Mouse (Mus musculus): Measurements from ENCODE around the gene Gpr27. TPM values are rescaled to one million over a fixed set of nuclear protein-coding genes. Genes with fewer than 3 reads are reported as not detected.

Gpr27 gene
- polyA plus RNA-seq (2015; fragmentation: Nextera tagmentation; extraction: Ambion mirVana), result 0.59 and 0.90 TPM in 2 replicates

DNA sequence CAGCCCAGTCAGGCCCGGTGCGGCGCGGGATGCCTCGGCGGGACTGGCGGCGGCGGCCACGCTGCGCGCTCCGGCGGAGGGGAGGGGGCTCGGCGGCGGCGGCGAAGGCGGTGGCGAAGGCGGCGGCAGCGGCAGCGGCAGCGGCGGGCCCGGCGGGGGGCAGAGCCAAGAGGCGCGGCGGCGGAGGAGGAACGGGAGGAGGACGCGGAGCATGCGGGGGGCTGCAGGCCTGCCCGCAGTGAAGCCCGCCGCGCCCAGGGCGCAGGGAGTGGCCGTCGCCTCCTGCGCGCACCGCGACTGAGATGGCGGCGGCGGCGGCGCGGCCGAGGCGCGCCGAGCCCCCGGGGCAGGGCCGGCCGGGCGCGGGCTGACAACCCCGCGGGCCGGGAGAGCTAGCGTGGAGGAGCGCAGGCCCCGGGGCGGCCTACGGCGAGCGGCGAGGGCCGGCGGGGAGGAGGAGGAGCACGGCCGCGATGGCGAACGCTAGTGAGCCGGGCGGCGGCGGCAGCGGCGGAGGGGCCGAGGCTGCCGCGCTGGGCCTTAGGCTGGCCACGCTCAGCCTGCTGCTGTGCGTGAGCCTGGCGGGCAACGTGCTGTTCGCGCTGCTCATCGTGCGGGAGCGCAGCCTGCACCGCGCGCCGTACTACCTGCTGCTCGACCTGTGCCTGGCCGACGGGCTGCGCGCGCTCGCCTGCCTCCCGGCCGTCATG lies at the start of gene Gpr27:
Gene Gpr27 (plus strand): TSS at position 474 of the 710 bp plus-strand sequence.
- Histone ChIP-seq H3K36me3 (ENCODE audit: control insufficient read depth, insufficient read depth) (no peaks in the 10 kb centered on the region), H3K4me2 (ENCODE audit: low read depth, low read length) (peak within 1 kb of the TSS; percentile 95), H3K4me3 (ENCODE audit: low read length) (peak within 1 kb of the TSS; percentile 78), H3K4me1 (ENCODE audit: control insufficient read depth, insufficient read depth, low read length) (peaks cover 5% of the 10 kb centered on the region; the same call in 1 of the 2 replicates), H3K27me3 (ENCODE audit: control insufficient read depth, insufficient read depth, low read length) (peaks cover 70% of the 10 kb centered on the region), H3K27ac (ENCODE audit: low read length) (no peak within 1 kb of the TSS), H3K9me3 (replicated peaks; ENCODE audit: control insufficient read depth, low read length) (no peaks in the 10 kb centered on the region), H3K9ac (ENCODE audit: low read length) (peak within 1 kb of the TSS; percentile 74)
- 1% methylated on average over 92 of the region's 112 CpGs for WGBS
- ATAC-seq (replicated peaks; ENCODE audit: extremely low read depth, insufficient read depth, low FRiP score), result peak; percentile 66

DNA sequence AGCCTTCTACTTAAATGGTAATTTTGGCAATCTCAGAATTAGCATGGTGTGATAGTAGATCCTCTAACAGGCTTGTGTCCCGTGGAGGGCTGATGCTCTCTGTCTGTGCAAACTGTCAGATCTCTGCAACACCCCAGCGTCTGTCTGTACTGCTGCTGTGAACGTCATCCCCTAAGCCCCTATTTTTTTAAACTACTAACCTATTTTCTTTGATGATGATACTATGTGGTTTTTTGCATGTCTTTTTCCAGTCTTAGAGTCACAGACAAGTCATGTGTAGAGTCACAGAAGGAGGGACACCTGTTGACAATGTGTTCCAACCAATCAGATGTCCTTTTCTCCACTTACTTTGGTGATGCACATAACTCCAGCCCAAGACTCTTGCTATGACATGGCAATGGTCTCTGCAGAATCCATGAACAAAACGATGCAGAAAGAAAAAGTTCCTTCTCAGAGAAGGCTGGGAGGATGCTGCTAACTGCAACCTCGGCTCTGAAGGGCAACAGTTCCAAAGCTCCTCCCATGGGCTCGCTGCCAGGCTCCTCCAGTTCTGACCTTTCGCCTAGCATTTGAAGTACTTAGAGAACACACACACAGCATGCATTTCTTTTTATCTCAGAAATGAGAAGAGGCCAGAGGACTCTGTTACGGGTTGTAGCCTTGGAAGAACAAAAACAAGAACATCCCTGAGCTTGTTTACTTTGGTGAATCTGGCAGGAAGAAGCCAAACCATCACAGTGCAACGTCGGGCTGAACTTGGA lies 48.9 kb upstream of the Gpr27 start:
- Histone ChIP-seq H3K9ac (ENCODE audit: low read length) (no peak overlapping the region), H3K9me3 (replicated peaks; ENCODE audit: control insufficient read depth, low read length) (no peaks in the 10 kb centered on the region), H3K36me3 (ENCODE audit: control insufficient read depth, insufficient read depth) (peaks cover 3% of the 10 kb centered on the region), H3K4me1 (ENCODE audit: control insufficient read depth, insufficient read depth, low read length) (peaks cover 20% of the 10 kb centered on the region), H3K27me3 (ENCODE audit: control insufficient read depth, insufficient read depth, low read length) (no peaks in the 10 kb centered on the region), H3K4me2 (ENCODE audit: low read depth, low read length) (peak overlapping the region; percentile 53), H3K27ac (ENCODE audit: low read length) (peak overlapping the region; percentile 84), H3K4me3 (ENCODE audit: low read length) (0 out of 2 replicates have a peak overlapping the region, but pooled peaks have one; percentile 5)
- 22% methylated on average over 10 of the region's 10 CpGs for WGBS
- peak; percentile 74 for ATAC-seq (replicated peaks; ENCODE audit: extremely low read depth, insufficient read depth, low FRiP score)

DNA sequence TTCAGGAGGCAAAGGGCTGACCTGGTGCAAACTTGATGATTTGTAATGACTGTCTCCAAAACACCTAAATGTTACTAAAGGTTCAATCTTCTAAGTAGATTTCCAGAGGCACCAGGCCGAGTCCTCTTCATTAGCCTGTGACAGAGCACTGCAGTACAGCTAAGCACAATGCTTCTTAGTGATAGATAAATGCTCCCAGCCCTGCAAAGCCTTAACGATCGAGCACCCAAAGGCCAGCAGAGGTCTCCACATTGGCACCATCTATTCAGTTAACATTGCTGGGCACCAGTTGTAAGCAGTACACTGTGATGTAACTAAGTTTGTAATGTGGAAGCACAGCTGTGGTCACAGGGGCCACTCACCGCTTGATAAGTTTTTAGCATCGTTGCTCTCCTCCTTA lies 48.1 kb upstream of the Gpr27 start:
- H3K4me3 ChIP-seq (ENCODE audit: low read length), result no peak overlapping the region
- ATAC-seq (replicated peaks; ENCODE audit: extremely low read depth, insufficient read depth, low FRiP score), result 0 out of 2 replicates have a peak, but pooled peaks have one; percentile 9
- no peaks in the 10 kb centered on the region for H3K27me3 ChIP-seq (ENCODE audit: control insufficient read depth, insufficient read depth, low read length)
- peaks cover 3% of the 10 kb centered on the region for H3K36me3 ChIP-seq (ENCODE audit: control insufficient read depth, insufficient read depth)
- H3K9ac ChIP-seq (ENCODE audit: low read length), result no peak overlapping the region
- peak overlapping the region; percentile 53 for H3K4me2 ChIP-seq (ENCODE audit: low read depth, low read length)
- H3K9me3 ChIP-seq (replicated peaks; ENCODE audit: control insufficient read depth, low read length), result no peaks in the 10 kb centered on the region
- WGBS, result 49% methylated on average over 5 of the region's 5 CpGs
- peaks cover 20% of the 10 kb centered on the region for H3K4me1 ChIP-seq (ENCODE audit: control insufficient read depth, insufficient read depth, low read length)
- H3K27ac ChIP-seq (ENCODE audit: low read length), result peak overlapping the region; percentile 84

DNA sequence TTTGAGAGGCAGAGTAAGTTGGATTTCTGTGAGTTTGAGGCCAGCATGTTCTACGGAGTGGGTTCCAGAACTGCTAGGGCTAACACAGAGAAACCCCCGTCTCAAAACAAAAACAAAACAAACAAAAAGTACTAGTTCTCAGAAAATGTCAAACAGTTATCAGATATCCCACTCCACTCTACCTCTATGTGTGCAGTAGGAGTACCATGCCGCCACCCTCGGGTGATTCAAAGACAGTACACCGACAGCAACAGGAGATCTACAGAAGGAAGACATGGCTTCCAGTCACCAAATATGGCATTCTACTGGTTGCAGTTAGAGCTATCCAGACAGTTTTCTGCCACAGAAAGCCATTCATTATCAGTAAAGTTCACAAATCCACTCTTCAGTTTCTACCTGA lies 47.6 kb upstream of the Gpr27 start:
- Histone ChIP-seq H3K27me3 (ENCODE audit: control insufficient read depth, insufficient read depth, low read length) (no peaks in the 10 kb centered on the region), H3K9ac (ENCODE audit: low read length) (no peak overlapping the region), H3K36me3 (ENCODE audit: control insufficient read depth, insufficient read depth) (no peaks in the 10 kb centered on the region; the same call in 1 of the 2 replicates), H3K9me3 (replicated peaks; ENCODE audit: control insufficient read depth, low read length) (no peaks in the 10 kb centered on the region), H3K4me3 (ENCODE audit: low read length) (no peak overlapping the region), H3K4me2 (ENCODE audit: low read depth, low read length) (no peak overlapping the region), H3K27ac (ENCODE audit: low read length) (peak overlapping the region; percentile 15; the same call in 1 of the 2 replicates), H3K4me1 (ENCODE audit: control insufficient read depth, insufficient read depth, low read length) (peaks cover 20% of the 10 kb centered on the region)
- 75% methylated on average over 5 of the region's 5 CpGs for WGBS
- ATAC-seq (replicated peaks; ENCODE audit: extremely low read depth, insufficient read depth, low FRiP score), result no peak

DNA sequence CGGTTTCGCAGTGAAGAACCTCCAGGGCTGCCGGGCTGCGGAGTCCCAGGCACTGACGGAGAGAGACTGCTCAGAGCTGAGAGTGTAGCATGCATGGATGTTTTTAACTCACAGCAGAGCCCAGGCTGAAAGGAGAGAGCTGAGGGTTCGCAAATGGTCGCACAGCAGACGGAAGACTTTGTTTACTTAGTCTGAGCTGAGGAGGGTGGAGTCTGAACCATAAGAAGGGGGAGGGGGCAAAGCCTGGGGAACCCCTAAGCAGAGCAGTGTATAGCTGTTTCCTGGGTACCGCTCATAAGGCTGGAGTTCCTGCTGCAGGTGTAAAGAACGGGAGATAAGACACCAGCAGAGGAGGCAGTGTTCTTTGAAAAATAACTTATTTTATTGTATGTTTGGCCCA lies 46.1 kb upstream of the Gpr27 start:
- no peak overlapping the region for H3K27ac ChIP-seq (ENCODE audit: low read length)
- no peaks in the 10 kb centered on the region for H3K27me3 ChIP-seq (ENCODE audit: control insufficient read depth, insufficient read depth, low read length)
- no peaks in the 10 kb centered on the region for H3K9me3 ChIP-seq (replicated peaks; ENCODE audit: control insufficient read depth, low read length)
- no peaks in the 10 kb centered on the region for H3K36me3 ChIP-seq (ENCODE audit: control insufficient read depth, insufficient read depth)
- no peak overlapping the region for H3K4me3 ChIP-seq (ENCODE audit: low read length)
- WGBS, result 56% methylated on average over 10 of the region's 10 CpGs
- ATAC-seq (replicated peaks; ENCODE audit: extremely low read depth, insufficient read depth, low FRiP score), result no peak
- H3K9ac ChIP-seq (ENCODE audit: low read length), result no peak overlapping the region
- peaks cover 20% of the 10 kb centered on the region for H3K4me1 ChIP-seq (ENCODE audit: control insufficient read depth, insufficient read depth, low read length)
- no peak overlapping the region for H3K4me2 ChIP-seq (ENCODE audit: low read depth, low read length)

- no peak overlapping the region for H3K4me2 ChIP-seq (ENCODE audit: low read depth, low read length)
- no peak overlapping the region for H3K27ac ChIP-seq (ENCODE audit: low read length)
- no peak overlapping the region for H3K9ac ChIP-seq (ENCODE audit: low read length)
- no peak for ATAC-seq (replicated peaks; ENCODE audit: extremely low read depth, insufficient read depth, low FRiP score)
- H3K9me3 ChIP-seq (replicated peaks; ENCODE audit: control insufficient read depth, low read length), result no peaks in the 10 kb centered on the region
- no peak overlapping the region for H3K4me3 ChIP-seq (ENCODE audit: low read length)
- no peaks in the 10 kb centered on the region for H3K27me3 ChIP-seq (ENCODE audit: control insufficient read depth, insufficient read depth, low read length)
- 66% methylated on average over 2 of the region's 2 CpGs for WGBS
- peaks cover 8% of the 10 kb centered on the region for H3K4me1 ChIP-seq (ENCODE audit: control insufficient read depth, insufficient read depth, low read length)
- H3K36me3 ChIP-seq (ENCODE audit: control insufficient read depth, insufficient read depth), result no peaks in the 10 kb centered on the region
These were observed 43.2 kb upstream of the Gpr27 start for GRCm38 (mm10) chr6:99649307-99649706.

DNA sequence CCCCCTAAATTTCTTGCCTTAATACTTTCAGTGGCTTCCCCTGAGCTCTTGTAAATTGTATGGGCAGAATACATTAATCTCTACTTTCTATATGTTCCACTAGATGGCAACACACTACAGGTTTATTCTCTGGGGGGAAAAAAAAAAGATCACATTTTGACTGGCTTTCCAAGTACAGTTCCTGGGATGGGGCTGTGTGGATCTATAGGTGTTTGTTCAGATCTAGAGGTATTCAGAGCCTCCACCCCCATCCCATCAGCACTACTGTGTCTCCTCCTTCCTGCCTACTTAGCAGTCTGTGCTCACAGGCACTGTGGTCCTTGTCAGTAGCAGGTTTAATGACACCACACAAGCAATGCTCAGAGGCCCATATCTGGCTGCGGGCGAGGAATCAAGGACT lies 40.1 kb upstream of the Gpr27 start:
- 57% methylated on average over 2 of the region's 2 CpGs for WGBS
- H3K9ac ChIP-seq (ENCODE audit: low read length), result no peak overlapping the region
- H3K4me1 ChIP-seq (ENCODE audit: control insufficient read depth, insufficient read depth, low read length), result peaks cover 9% of the 10 kb centered on the region; the same call in 1 of the 2 replicates

GRCm38 (mm10) chr6:99654343-99654742 lies 38.1 kb upstream of the Gpr27 start:
- no peak overlapping the region for H3K27ac ChIP-seq (ENCODE audit: low read length)
- ATAC-seq (replicated peaks; ENCODE audit: extremely low read depth, insufficient read depth, low FRiP score), result peak; percentile 56; the same call in 1 of the 2 replicates
- H3K4me3 ChIP-seq (ENCODE audit: low read length), result no peak overlapping the region
- 41% methylated on average over 5 of the region's 5 CpGs for WGBS
- peaks cover 9% of the 10 kb centered on the region; the same call in 1 of the 2 replicates for H3K4me1 ChIP-seq (ENCODE audit: control insufficient read depth, insufficient read depth, low read length)
- no peak overlapping the region for H3K9ac ChIP-seq (ENCODE audit: low read length)
- no peaks in the 10 kb centered on the region for H3K9me3 ChIP-seq (replicated peaks; ENCODE audit: control insufficient read depth, low read length)
- H3K4me2 ChIP-seq (ENCODE audit: low read depth, low read length), result no peak overlapping the region
- no peaks in the 10 kb centered on the region for H3K27me3 ChIP-seq (ENCODE audit: control insufficient read depth, insufficient read depth, low read length)
- no peaks in the 10 kb centered on the region for H3K36me3 ChIP-seq (ENCODE audit: control insufficient read depth, insufficient read depth)

More for the DNA sequence above, 40.1 kb upstream of the Gpr27 start:
- H3K4me3 ChIP-seq (ENCODE audit: low read length), result no peak overlapping the region
- no peaks in the 10 kb centered on the region for H3K27me3 ChIP-seq (ENCODE audit: control insufficient read depth, insufficient read depth, low read length)
- no peak overlapping the region for H3K4me2 ChIP-seq (ENCODE audit: low read depth, low read length)
- no peaks in the 10 kb centered on the region for H3K36me3 ChIP-seq (ENCODE audit: control insufficient read depth, insufficient read depth)
- no peak overlapping the region for H3K27ac ChIP-seq (ENCODE audit: low read length)
- no peak for ATAC-seq (replicated peaks; ENCODE audit: extremely low read depth, insufficient read depth, low FRiP score)
- no peaks in the 10 kb centered on the region for H3K9me3 ChIP-seq (replicated peaks; ENCODE audit: control insufficient read depth, low read length)

GRCm38 (mm10) chr6:99655488-99655887 lies 37.0 kb upstream of the Gpr27 start:
- H3K27me3 ChIP-seq (ENCODE audit: control insufficient read depth, insufficient read depth, low read length), result no peaks in the 10 kb centered on the region
- no peaks in the 10 kb centered on the region for H3K36me3 ChIP-seq (ENCODE audit: control insufficient read depth, insufficient read depth)
- H3K4me2 ChIP-seq (ENCODE audit: low read depth, low read length), result no peak overlapping the region
- peak overlapping the region; percentile 4; the same call in 1 of the 2 replicates for H3K4me3 ChIP-seq (ENCODE audit: low read length)
- no peak overlapping the region for H3K9ac ChIP-seq (ENCODE audit: low read length)
- WGBS, result 38% methylated on average over 7 of the region's 7 CpGs
- no peak overlapping the region for H3K27ac ChIP-seq (ENCODE audit: low read length)
- peaks cover 9% of the 10 kb centered on the region; the same call in 1 of the 2 replicates for H3K4me1 ChIP-seq (ENCODE audit: control insufficient read depth, insufficient read depth, low read length)
- no peaks in the 10 kb centered on the region for H3K9me3 ChIP-seq (replicated peaks; ENCODE audit: control insufficient read depth, low read length)
- ATAC-seq (replicated peaks; ENCODE audit: extremely low read depth, insufficient read depth, low FRiP score), result no peak; the same call in 1 of the 2 replicates

Data from heart, embryonic 16.5 days (tissue).